Mouse (Mus musculus) heart, adult 2 months (tissue): ENCODE data around the gene Siglec1. TPM values are rescaled to one million over a fixed set of nuclear protein-coding genes. Genes with fewer than 3 reads are reported as not detected.

ENCODE experiments used
- DNase-seq, 2 experiments: peaks; one replicate each; pipeline ENCODE4 v3.0.0; 2021
- H3K27ac ChIP-seq: fragments of 200-600 bp; 2 replicates; pipeline ENCODE4 v1.8.1; 2022
- H3K27me3 ChIP-seq: fragments of 200-500 bp; 2 replicates; pipeline ENCODE4 v1.6.1; 2012; ENCODE audit warnings: mild to moderate bottlenecking, low read length, inconsistent platforms, mixed read lengths; ENCODE audit not compliant: control insufficient read depth, insufficient read depth
- H3K36me3 ChIP-seq: fragments of 200-500 bp; 2 replicates; pipeline ENCODE4 v1.6.1; 2012; ENCODE audit warnings: low read length, inconsistent platforms; ENCODE audit not compliant: control insufficient read depth, insufficient read depth
- H3K4me1 ChIP-seq: fragments of 200-500 bp; 2 replicates; pipeline ENCODE4 v1.6.1; 2011; ENCODE audit warnings: low read length; ENCODE audit not compliant: control insufficient read depth, insufficient read depth
- H3K4me3 ChIP-seq: fragments of 200-600 bp; 2 replicates; pipeline ENCODE4 v1.8.1; 2022
- H3K79me2 ChIP-seq: fragments of 200-500 bp; replicated peaks from 2 replicates; pipeline ENCODE4 v1.6.1; 2012; ENCODE audit warnings: mild to moderate bottlenecking, inconsistent platforms, low read length, moderate library complexity, mixed read lengths; ENCODE audit not compliant: control insufficient read depth, insufficient read depth
- H3K9ac ChIP-seq: fragments of 200-500 bp; 2 replicates; pipeline ENCODE4 v1.6.1; 2012; ENCODE audit warnings: low read depth, mild to moderate bottlenecking, control low read depth, inconsistent platforms, low read length, mixed read lengths
- CTCF ChIP-seq: fragments of 200-600 bp; IDR thresholded peaks from 2 replicates; pipeline ENCODE4 v1.8.1; 2022; ENCODE audit warnings: antibody characterized with exemption, mild to moderate bottlenecking, moderate library complexity
- EP300 ChIP-seq: fragments of 200-500 bp; IDR thresholded peaks from 2 replicates; pipeline ENCODE4 v1.6.1; 2011; ENCODE audit warnings: low read depth, low read length, control low read depth; ENCODE audit not compliant: insufficient read depth
- POLR2A ChIP-seq: fragments of 200-500 bp; IDR thresholded peaks from 2 replicates; pipeline ENCODE4 v1.6.1; 2011; ENCODE audit warnings: mild to moderate bottlenecking, low read depth, low read length, control low read depth; ENCODE audit not compliant: insufficient read depth
- WGBS: fragments of 180-500 bp; shearing (Covaris S2); methylation state at CpG from one replicate; pipeline ENCODE4 v1.1.7; 2018; 5-methylcytosine and 5-hydroxymethylcytosine counted together
- intact Hi-C: fragments of 180-260 bp; cut with DNase I; formaldehyde crosslinking; loops from one replicate; pipeline ENCODE4 v1.15.1; 2025
- polyA plus RNA-seq: library from polyadenylated mRNA; depleted of rRNA; stranded (reverse); fragments of >200 nt; gene quantifications from 2 replicates; pipeline ENCODE4 v1.2.3, GENCODE M21; 2012
- total RNA-seq, 2 experiments: library from RNA; stranded (reverse); gene quantifications; 2 replicates each; pipeline ENCODE4 v1.2.3; 2021

Siglec1 gene
- total and polyA plus RNA-seq, 3 experiments: 2.1 to 3.1 (median 2.5) TPM

DNA sequence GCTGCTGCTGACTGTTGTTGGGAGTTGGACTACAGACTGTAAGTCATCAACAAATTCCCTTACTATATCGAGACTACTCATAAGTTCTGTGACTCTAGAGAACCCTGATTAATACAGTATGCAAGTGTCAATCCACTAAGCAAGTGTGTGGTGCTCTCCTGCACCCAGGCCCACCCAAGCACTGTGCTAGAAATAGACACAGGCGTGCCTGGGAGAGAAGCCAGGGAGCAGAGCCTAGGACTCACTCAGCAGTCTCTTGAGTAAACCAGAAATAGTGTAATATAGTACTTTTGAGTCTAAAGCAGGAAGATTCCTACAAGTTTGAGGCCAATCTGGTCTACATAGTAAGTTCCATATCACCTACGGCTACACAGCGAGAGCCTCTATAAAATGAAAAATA, 17.5 kb upstream of the Siglec1 start:
- Histone ChIP-seq H3K4me3 (no peak overlapping the region), H3K9ac (no peak overlapping the region), H3K27ac (no peak overlapping the region), H3K4me1 (peaks cover 14% of the 10 kb centered on the region), H3K27me3 (no peaks in the 10 kb centered on the region), H3K79me2 (no peaks in the 10 kb centered on the region), H3K36me3 (peaks cover 4% of the 10 kb centered on the region)
- peak in 1 of 2 experiments; percentile 39 for DNase-seq
- intact Hi-C loops: no loop called here
- TF ChIP-seq CTCF (no peak), EP300 (no peak), POLR2A (no peak)
- WGBS: 52% methylated on average over 4 of the region's 4 CpGs

DNA sequence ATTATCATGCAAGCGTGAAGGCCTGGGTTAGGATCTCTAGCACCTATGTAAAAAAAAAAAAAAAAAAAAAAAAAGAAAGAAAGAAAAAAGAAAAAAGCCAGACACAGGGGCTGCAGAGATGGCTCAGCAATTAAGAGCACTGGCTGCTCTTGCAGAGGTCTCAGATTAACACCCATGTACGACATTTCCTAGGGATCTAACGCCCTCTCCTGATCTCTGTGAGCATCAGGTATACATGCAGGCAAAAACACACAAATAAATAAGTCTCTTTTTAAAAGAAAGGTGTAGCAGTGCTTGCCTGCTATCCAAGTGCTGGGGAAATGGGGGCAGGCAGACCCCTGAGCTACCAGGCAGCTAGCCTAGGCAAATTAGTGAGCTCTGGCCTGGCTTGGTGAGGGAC, 15.0 kb upstream of the Siglec1 start:
- H3K27ac ChIP-seq: no peak overlapping the region
- no peak for DNase-seq
- H3K79me2 ChIP-seq: no peaks in the 10 kb centered on the region
- H3K36me3 ChIP-seq: peaks cover 4% of the 10 kb centered on the region
- H3K27me3 ChIP-seq: no peaks in the 10 kb centered on the region
- 63% methylated on average over 3 of the region's 3 CpGs for WGBS
- TF ChIP-seq CTCF: no peak
- TF ChIP-seq POLR2A: no peak
- TF ChIP-seq EP300: no peak
- intact Hi-C loops: no loop called here
- peaks cover 19% of the 10 kb centered on the region for H3K4me1 ChIP-seq
- H3K4me3 ChIP-seq: no peak overlapping the region
- no peak overlapping the region for H3K9ac ChIP-seq

DNA sequence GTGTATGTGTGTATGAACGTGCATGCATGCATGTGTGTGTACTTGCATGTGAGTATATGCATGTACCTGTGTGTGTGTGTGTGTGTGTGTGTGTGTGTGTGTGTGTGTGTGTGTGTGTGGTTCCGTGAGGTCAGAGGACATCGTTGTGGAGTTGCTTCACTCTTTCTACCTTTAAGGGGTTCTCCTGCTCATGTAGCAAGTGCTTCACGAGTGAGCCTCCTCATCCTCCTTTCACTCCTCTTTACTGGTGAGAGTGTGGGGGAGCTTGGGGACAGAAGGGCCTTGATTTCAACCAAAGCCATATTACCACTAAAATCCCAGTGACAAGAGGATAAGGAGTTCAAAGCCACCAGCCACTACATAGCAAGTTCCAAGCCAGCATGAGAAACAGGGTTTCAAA, 10.5 kb upstream of the Siglec1 start:
- intact Hi-C loops: loop anchor here (2.0 kb wide), 1 partner anchor 28 kb away; no protein-coding TSS in a partner anchor
- H3K27me3 ChIP-seq: no peaks in the 10 kb centered on the region
- 87% methylated on average over 4 of the region's 4 CpGs for WGBS
- TF ChIP-seq EP300 (no peak), POLR2A (no peak), CTCF (no peak)
- H3K79me2 ChIP-seq: no peaks in the 10 kb centered on the region
- peaks cover 3% of the 10 kb centered on the region; the same call in 1 of the 2 replicates for H3K36me3 ChIP-seq
- no peak overlapping the region for H3K9ac ChIP-seq
- H3K27ac ChIP-seq: peak overlapping the region; percentile 86
- peak in 1 of 2 experiments; percentile 14 for DNase-seq
- H3K4me1 ChIP-seq: peaks cover 10% of the 10 kb centered on the region
- no peak overlapping the region for H3K4me3 ChIP-seq

DNA sequence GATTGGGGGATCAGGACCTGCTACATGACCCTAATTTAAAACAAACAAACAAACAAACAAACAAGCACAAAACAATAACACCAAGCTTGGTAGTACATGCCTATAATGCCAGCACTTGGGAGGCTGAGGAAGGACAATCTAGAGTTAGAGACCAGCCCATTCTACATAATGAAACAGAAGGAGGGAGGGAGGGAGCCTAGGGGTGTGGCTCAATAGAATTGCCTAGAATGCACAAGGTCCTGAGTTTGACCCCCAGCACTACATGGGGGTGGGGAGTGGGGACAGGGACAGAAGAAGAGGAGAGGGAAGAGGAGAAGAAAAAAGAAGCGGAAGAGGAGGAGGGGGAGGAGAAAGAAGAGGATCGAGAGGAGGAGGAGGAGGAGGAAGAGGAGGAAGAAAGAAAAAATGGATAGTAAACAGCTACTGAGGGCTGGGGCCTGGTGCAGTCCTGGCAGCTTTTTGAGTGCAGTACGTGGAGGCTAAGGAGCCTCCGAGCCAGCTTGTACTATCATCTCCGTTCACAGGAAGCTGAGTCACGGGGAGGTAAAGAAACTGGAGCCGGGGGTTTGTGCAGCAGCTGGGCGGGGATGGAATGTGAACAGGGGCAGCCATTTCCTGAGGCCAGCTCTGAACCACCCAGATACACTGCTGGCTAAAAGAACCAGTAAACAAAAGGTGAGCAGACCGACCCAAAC, 9.7 kb upstream of the Siglec1 start:
- peak; percentile 68 to 80 for DNase-seq
- intact Hi-C loops: loop anchor here (2.0 kb wide), 1 partner anchor 29 kb away; no protein-coding TSS in a partner anchor
- Histone ChIP-seq H3K79me2 (no peaks in the 10 kb centered on the region), H3K4me1 (peaks cover 11% of the 10 kb centered on the region), H3K9ac (peak overlapping the region; percentile 22; the same call in 1 of the 2 replicates), H3K27me3 (no peaks in the 10 kb centered on the region), H3K4me3 (no peak overlapping the region), H3K36me3 (peaks cover 3% of the 10 kb centered on the region; the same call in 1 of the 2 replicates), H3K27ac (peak overlapping the region; percentile 86)
- TF ChIP-seq EP300 (peak; percentile 97), CTCF (no peak)
- 23% methylated on average over 9 of the region's 9 CpGs for WGBS

DNA sequence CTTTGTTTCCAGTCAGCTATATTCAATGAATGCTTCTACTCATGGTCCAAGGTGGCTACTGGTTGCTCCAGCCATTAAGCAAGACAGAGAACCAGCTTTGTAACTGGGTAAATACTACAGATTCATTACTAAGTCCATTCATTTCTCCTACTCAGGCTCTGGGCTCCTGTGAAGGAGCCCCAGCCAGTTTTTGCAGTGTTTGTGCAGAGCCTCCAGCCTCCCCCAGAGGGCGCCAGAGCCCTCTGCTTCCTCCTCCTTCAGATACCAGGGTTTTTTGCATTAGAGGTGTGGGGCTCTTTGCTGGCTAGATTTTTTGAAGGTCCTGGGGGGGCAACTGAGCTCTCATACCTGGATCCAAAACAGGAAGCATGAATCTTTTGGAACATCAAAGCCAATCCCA, 8.3 kb upstream of the Siglec1 start:
- TF ChIP-seq POLR2A (no peak), EP300 (peak; percentile 83; the same call in 1 of the 2 replicates), CTCF (no peak; the same call in 1 of the 2 replicates)
- intact Hi-C loops: loop anchor here (1.0 kb wide), 4 partner anchors 47 to 321 kb away; partner anchors contain the start of gene 1700037H04Rik
- no peak overlapping the region for H3K4me3 ChIP-seq
- H3K36me3 ChIP-seq: peaks cover 3% of the 10 kb centered on the region; the same call in 1 of the 2 replicates
- H3K79me2 ChIP-seq: no peaks in the 10 kb centered on the region
- peak overlapping the region; percentile 86 for H3K27ac ChIP-seq
- WGBS: 0% methylated on average over 1 of the region's 1 CpGs
- H3K27me3 ChIP-seq: no peaks in the 10 kb centered on the region
- DNase-seq: peak; percentile 83 to 87
- no peak overlapping the region for H3K9ac ChIP-seq
- H3K4me1 ChIP-seq: peaks cover 15% of the 10 kb centered on the region

DNA sequence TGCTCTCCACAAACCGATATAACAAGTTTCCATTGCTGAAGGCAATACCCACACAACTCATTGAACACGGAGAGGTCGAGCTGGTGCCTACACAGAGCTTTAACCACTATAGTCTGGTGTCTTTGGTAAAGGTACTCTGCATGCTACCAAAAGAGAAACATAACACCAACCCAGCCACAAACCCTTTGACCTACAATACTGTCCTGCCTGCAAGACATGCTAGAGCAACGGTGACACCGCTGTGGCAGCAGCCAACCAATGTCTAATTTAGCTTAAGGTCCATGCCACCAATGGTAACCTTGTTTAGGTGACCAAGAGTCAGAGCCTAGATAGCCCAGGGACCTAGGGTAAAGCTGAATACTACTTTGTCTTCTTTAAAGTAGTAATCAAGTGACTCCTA, 7.0 kb upstream of the Siglec1 start:
- TF ChIP-seq CTCF: no peak
- no peak for TF ChIP-seq EP300
- no peaks in the 10 kb centered on the region for H3K79me2 ChIP-seq
- intact Hi-C loops: no loop called here
- peaks cover 3% of the 10 kb centered on the region; the same call in 1 of the 2 replicates for H3K36me3 ChIP-seq
- WGBS: 82% methylated on average over 5 of the region's 5 CpGs
- no peak overlapping the region for H3K9ac ChIP-seq
- peaks cover 15% of the 10 kb centered on the region for H3K4me1 ChIP-seq
- no peak overlapping the region for H3K4me3 ChIP-seq
- H3K27me3 ChIP-seq: no peaks in the 10 kb centered on the region
- H3K27ac ChIP-seq: no peak overlapping the region
- DNase-seq: peak in 1 of 2 experiments; percentile 0
